Mouse (Mus musculus) neural tube, embryonic 14.5 days (tissue): ENCODE measurements around the gene Gm20388. TPM values are rescaled to one million over a fixed set of nuclear protein-coding genes. Genes with fewer than 3 reads are reported as not detected.
A peak's percentile ranks its signal among the peaks of the same experiment; 100 is the strongest.

ENCODE experiments used
- ATAC-seq: fragments of 200-750 bp; cut with Nextera tagmentation; 2 replicates; pipeline ENCODE4 v1.8.0; 2017; ENCODE audit warnings: low read depth, mild to moderate bottlenecking, moderate TSS enrichment, moderate library complexity
- H3K27ac ChIP-seq: fragments of 300-500 bp; sonication (generic); 2 replicates; pipeline ENCODE4 v1.5.1; 2014; ENCODE audit warnings: low read depth, mild to moderate bottlenecking, control low read depth, low read length, moderate library complexity, mixed read lengths
- H3K27me3 ChIP-seq: fragments of 300-500 bp; sonication (generic); 2 replicates; pipeline ENCODE4 v1.6.1; 2014; ENCODE audit warnings: low read length; ENCODE audit not compliant: control insufficient read depth, insufficient read depth
- H3K36me3 ChIP-seq: fragments of 300-500 bp; sonication (generic); 2 replicates; pipeline ENCODE4 v1.6.1; 2014; ENCODE audit warnings: low read length, mixed read lengths; ENCODE audit not compliant: control insufficient read depth, insufficient read depth
- H3K4me1 ChIP-seq: fragments of 300-500 bp; sonication (generic); 2 replicates; pipeline ENCODE4 v1.6.1; 2014; ENCODE audit warnings: low read length; ENCODE audit not compliant: control insufficient read depth, insufficient read depth
- H3K4me2 ChIP-seq: fragments of 300-500 bp; sonication (generic); 2 replicates; pipeline ENCODE4 v1.6.1; 2014; ENCODE audit warnings: mild to moderate bottlenecking, low read depth, low read length, control low read depth
- H3K4me3 ChIP-seq: fragments of 300-500 bp; sonication (generic); 2 replicates; pipeline ENCODE4 v1.5.1; 2014; ENCODE audit warnings: low read depth, low read length, control low read depth, mixed read lengths
- H3K9ac ChIP-seq: fragments of 300-500 bp; sonication (generic); replicated peaks from 2 replicates; pipeline ENCODE4 v1.6.1; 2014; ENCODE audit warnings: low read depth, mild to moderate bottlenecking, control low read depth, low read length, mixed read lengths
- H3K9me3 ChIP-seq: fragments of 300-500 bp; sonication (generic); 2 replicates; pipeline ENCODE4 v1.6.1; 2016; ENCODE audit warnings: low read length; ENCODE audit not compliant: control insufficient read depth
- WGBS: fragments of 180-500 bp; shearing (Covaris S2); extraction: QIAGEN DNeasy Blood & Tissue Kit; methylation state at CpG from one replicate; pipeline ENCODE4 v1.1.7; 2014; 5-methylcytosine and 5-hydroxymethylcytosine counted together
- polyA plus RNA-seq: library from polyadenylated mRNA; unstranded; fragments of >200 nt; fragmentation: Nextera tagmentation; extraction: Ambion mirVana; gene quantifications from 2 replicates; pipeline ENCODE4 v1.2.1, GENCODE M21; 2014

Gm20388 gene
- polyA plus RNA-seq, 1 experiment from 2014 or later: 10.3 TPM

DNA sequence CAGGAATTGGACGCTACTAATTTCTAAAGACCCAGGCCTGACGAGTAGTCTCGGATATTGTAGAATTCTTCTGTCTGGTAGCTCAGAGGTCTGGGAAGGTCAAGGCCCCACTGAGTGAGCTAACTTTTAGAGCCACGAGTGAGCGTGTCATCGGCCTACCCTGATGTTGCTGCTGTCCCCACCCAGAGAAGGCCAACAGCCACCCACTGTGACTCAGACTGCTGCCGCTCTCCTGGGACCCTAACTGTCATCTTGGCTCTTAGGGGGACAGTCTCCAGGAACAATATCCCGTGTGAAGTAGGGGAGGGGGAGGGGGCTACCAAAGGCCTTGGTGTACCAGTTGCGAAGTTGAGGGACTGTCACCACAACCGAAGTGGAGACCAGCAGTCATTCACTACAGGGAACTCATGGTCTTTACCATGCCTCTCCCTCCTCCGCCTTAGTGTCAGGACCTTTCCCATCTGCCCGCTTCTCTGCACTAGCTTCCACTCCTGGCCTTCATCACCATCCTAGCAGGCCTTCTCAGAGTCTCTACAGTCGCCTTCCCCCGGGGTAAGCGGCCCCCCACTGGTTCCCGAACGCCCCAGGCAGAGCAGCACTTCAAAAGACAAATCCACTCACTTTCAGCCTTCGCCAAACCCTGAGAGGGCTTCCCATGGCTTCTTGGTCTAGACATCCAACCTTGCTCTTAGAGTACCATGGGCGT, 2036.6 kb downstream of the Gm20388 start:
- 33% methylated on average over 19 of the region's 19 CpGs for WGBS
- no peaks in the 10 kb centered on the region for H3K27me3 ChIP-seq
- no peak for ATAC-seq
- H3K4me1 ChIP-seq: peaks cover 23% of the 10 kb centered on the region
- no peaks in the 10 kb centered on the region for H3K9me3 ChIP-seq
- H3K36me3 ChIP-seq: no peaks in the 10 kb centered on the region
- peak overlapping the region; percentile 43 for H3K4me2 ChIP-seq
- H3K4me3 ChIP-seq: no peak overlapping the region
- H3K9ac ChIP-seq: 0 out of 2 replicates have a peak overlapping the region, but pooled peaks have one; percentile 2
- H3K27ac ChIP-seq: peak overlapping the region; percentile 16; the same call in 1 of the 2 replicates

DNA sequence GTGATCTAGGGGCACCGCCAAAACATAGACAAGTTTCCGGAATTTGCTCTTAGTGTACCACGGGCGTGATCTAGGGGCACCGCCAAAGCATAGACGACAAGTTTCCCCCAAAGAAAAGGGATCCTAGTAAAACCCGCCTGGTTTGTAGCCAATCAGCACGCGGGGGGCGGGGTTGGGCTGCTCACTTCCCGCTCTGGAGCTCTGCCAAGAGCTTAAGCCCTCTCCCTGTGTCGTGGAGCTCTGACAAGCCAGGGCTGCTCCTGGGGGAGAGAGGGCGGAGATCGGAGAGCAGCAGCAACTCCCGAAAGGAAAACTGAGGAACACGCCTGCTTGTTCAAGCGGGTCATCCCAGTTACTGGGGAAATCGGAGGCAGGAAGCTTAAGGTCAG, 2037.1 kb downstream of the Gm20388 start:
- peak overlapping the region; percentile 43 for H3K4me2 ChIP-seq
- under 1% methylated on average over 18 of the region's 18 CpGs for WGBS
- ATAC-seq: 0 out of 2 replicates have a peak, but pooled peaks have one; percentile 7

DNA sequence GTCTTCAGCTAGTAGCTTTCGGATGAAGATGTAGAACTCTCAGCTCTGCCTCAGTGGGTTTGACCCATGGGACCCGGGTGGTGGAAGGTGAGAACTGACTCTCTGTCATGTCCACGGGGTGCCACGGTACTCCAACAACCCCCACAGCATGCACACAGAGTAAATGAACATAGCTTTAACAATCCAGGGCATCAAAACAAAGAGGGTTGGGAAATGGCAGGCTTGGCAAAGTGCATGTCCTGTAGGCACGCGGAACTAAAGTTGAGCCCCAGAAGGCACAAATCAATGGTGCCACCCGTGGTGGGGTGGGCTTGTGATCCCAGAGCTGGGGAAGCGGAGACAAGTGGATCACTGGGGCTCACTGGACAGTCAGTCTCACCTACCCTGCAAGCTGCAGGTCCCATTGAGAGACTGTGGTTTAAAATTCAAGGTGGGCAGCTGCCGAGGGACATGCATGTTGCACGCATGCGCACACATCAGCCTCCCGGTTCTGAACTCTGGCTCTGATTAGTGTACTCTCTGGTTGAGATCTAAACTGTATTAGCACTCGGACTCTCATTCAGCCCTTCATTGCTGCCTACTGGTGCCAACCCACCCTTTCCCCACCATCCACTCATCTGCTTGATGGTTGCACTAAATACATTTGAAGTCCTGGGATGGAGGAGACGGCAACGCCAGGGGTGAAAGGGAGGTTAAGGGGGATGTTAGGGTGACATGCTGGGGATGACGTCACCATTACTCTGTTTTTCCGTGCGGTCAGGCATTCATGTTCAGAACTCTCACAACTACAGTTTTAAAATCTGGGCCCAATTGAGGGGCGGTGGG, 2037.9 kb downstream of the Gm20388 start:
- Histone ChIP-seq H3K27ac (peak overlapping the region; percentile 6; the same call in 1 of the 2 replicates), H3K36me3 (peaks cover 3% of the 10 kb centered on the region; the same call in 1 of the 2 replicates), H3K9me3 (no peaks in the 10 kb centered on the region), H3K4me1 (peaks cover 30% of the 10 kb centered on the region), H3K27me3 (no peaks in the 10 kb centered on the region), H3K9ac (0 out of 2 replicates have a peak overlapping the region, but pooled peaks have one; percentile 2), H3K4me2 (peak overlapping the region; percentile 43), H3K4me3 (peak overlapping the region; percentile 19)
- 59% methylated on average over 19 of the region's 19 CpGs for WGBS
- ATAC-seq: no peak

More for the DNA sequence above, 2037.1 kb downstream of the Gm20388 start:
- Histone ChIP-seq H3K36me3 (no peaks in the 10 kb centered on the region), H3K27ac (peak overlapping the region; percentile 16), H3K4me3 (peak overlapping the region; percentile 19), H3K4me1 (peaks cover 28% of the 10 kb centered on the region), H3K27me3 (no peaks in the 10 kb centered on the region), H3K9me3 (no peaks in the 10 kb centered on the region), H3K9ac (0 out of 2 replicates have a peak overlapping the region, but pooled peaks have one; percentile 2)

DNA sequence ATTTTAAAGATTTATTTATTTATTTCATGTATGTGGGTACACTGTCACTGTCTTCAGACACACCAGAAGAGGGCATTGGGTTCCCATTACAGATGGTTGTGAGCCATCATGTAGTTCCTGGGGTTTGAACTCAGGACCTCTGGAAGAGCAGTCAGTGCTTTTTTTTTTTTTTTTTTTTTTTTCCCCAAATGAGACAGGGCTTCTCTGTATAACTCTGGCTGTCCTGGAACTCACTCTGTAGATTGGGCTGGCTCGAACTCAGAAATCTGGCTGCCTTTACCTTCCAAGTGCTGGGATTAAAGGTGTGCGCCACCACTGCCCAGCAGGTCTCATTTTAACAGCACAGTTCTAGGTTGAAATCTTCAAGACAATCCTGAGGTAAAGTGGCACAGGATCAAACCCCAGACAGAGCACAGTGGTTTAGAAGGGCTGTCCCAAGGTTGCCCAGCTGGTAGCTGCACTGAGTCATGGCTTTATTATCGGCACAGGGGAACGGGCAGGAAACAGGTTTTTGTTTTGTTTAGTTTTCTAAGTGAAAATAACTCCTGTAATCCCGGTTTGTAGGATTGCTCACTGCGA, 2038.7 kb downstream of the Gm20388 start, which contains the start of gene Banp:
Gene Banp, plus strand, starts transcription at position 529 of the 579 bp plus-strand sequence.
- peak within 1 kb of the TSS; percentile 59 for H3K4me2 ChIP-seq
- WGBS: 63% methylated on average over 6 of the region's 6 CpGs
- no peaks in the 10 kb centered on the region for H3K27me3 ChIP-seq
- H3K27ac ChIP-seq: peak within 1 kb of the TSS; percentile 96
- peak within 1 kb of the TSS; percentile 99 for H3K9ac ChIP-seq
- peak within 1 kb of the TSS; percentile 78 for H3K4me3 ChIP-seq
- ATAC-seq: no peak
- peaks cover 6% of the 10 kb centered on the region; the same call in 1 of the 2 replicates for H3K36me3 ChIP-seq
- H3K4me1 ChIP-seq: peaks cover 30% of the 10 kb centered on the region
- H3K9me3 ChIP-seq: no peaks in the 10 kb centered on the region

DNA sequence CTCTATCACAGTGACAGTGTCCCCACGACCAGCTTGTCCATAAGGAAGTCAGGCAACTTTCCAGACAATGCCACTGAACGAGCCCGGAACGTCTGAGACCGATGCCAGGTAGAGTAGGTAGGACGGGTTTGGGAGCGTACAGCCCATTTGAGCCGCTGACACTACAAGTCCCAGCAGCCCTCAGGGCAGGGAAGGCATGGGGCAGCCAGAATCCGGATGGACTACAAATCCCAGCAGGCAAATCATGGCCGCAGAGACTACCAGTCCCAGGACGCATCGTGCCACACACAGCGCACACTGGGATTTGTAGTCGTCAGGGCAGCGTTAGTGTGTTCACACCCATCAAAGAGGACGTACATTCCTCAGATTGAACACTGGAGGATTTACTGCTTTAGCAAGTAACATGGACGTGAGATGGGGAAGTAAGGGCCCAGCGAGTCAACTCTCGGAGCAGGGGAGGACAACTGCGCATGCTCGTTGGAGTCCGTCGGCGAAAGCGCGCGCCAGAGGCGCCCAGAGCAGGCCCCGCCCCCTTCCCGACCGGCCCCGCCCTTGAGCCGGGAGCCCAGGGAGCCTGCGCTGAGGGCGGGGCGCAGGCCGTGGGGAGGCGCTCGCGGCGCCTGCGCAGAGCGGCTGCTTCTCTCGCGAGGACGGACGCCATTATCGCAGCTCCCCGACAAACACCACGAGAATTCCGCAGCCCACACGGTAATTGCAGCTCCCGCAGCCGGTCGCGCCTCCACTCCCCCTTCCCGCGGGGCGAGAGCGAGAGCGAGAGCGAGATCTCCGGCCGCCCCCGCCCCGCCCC, 2039.5 kb downstream of the Gm20388 start:
- H3K4me1 ChIP-seq: peaks cover 30% of the 10 kb centered on the region

DNA sequence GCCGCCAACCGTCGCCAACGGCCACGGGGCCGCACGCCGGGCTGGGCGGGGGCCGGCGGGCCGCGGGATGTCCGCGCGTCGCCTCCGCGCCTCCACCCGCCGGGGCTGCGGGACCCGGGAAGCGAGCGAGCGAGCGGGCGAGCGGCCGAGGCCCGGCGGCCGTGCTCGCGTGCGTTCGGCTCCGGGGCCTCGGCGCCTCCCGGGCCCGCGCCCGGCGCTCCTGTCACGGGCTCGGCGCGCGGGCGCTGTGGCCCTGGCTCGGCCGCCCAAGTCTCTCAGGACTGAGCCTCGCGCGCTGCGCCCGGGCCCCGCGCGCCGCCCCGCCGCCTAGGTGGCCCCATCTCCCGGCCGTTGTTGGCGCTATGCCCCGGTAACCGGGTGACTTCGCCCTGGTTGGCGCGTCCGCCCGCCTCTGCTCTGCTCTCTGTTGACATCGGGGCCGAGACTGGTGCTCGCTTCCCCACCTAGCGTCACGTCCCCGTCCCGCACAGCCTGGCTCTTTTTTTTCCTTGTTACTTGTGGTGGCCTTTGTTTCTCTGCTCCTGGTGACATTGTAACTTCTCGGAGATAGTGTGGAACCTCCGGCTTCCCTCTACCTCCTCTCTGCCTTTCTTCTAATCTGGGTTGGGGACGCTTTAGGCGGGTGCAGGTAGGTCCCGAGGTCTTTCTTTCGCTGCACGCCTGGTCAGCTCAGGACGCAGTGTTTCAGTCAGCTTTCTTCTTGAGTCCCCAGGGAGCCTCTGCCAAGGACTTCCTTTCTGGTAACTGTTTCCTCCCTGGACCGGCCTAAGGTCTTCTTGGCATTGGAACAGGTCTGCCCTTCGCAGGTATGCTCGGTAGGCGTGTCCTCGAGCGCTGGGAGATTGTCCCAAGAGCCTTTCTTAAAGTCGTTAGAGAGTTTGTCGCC, 2040.4 kb downstream of the Gm20388 start:
- WGBS: 1% methylated on average over 56 of the region's 97 CpGs
- Histone ChIP-seq H3K4me2 (peak overlapping the region; percentile 95), H3K36me3 (peaks cover 9% of the 10 kb centered on the region; the same call in 1 of the 2 replicates), H3K9ac (peak overlapping the region; percentile 99), H3K4me3 (peak overlapping the region; percentile 78), H3K4me1 (peaks cover 30% of the 10 kb centered on the region), H3K27ac (peak overlapping the region; percentile 96), H3K27me3 (no peaks in the 10 kb centered on the region), H3K9me3 (no peaks in the 10 kb centered on the region)
- peak; percentile 22 for ATAC-seq

More for the DNA sequence above, 2039.5 kb downstream of the Gm20388 start:
- H3K27ac ChIP-seq: peak overlapping the region; percentile 96
- H3K36me3 ChIP-seq: peaks cover 9% of the 10 kb centered on the region; the same call in 1 of the 2 replicates
- H3K9ac ChIP-seq: peak overlapping the region; percentile 99
- peak overlapping the region; percentile 59 for H3K4me2 ChIP-seq
- H3K9me3 ChIP-seq: no peaks in the 10 kb centered on the region
- peak overlapping the region; percentile 78 for H3K4me3 ChIP-seq
- H3K27me3 ChIP-seq: no peaks in the 10 kb centered on the region
- WGBS: under 1% methylated on average over 63 of the region's 66 CpGs
- ATAC-seq: peak; percentile 95

DNA sequence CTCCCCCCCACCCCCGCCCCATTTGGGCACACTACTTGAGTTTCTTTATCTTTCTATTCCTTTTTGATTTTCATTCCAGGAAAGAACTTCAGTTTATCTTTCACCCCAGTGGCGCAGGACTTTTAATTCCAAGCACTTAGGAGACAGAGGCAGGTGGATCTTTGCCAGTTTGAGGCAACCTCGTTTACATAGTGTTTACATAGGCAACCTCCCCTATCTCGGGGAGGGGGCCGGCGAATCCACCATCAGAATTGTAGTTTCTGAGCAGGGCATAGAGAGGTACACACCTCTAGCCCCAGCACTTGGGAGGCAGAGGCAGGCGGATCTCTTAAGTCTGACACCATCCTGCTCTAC, 2041.0 kb downstream of the Gm20388 start:
- no peaks in the 10 kb centered on the region for H3K9me3 ChIP-seq
- no peaks in the 10 kb centered on the region for H3K27me3 ChIP-seq
- H3K9ac ChIP-seq: peak overlapping the region; percentile 99
- whole genome bisulfite sequencing: 35% methylated on average over 7 of the region's 7 CpGs
- peak overlapping the region; percentile 96; the same call in 1 of the 2 replicates for H3K27ac ChIP-seq
- no peak for ATAC-seq
- peaks cover 30% of the 10 kb centered on the region for H3K4me1 ChIP-seq
- H3K36me3 ChIP-seq: peaks cover 9% of the 10 kb centered on the region; the same call in 1 of the 2 replicates
- peak overlapping the region; percentile 95 for H3K4me2 ChIP-seq
- H3K4me3 ChIP-seq: peak overlapping the region; percentile 78
